Mouse (Mus musculus): Measurements from ENCODE around the gene Tmem176a. TPM values are rescaled to one million over a fixed set of nuclear protein-coding genes. Genes with fewer than 3 reads are reported as not detected.
"Not testable (repeated sequence)": the region's sequence is repeated elsewhere in the genome, so short reads cannot be mapped to it uniquely, and the experiment has no call there.

Tmem176a gene
- polyA plus RNA-seq, 1 experiment from 2014 or later = 16.4 TPM

GRCm38 (mm10) chr6:48866355-48866950, 25.7 kb downstream of the Tmem176a start:
- not testable (repeated sequence) for H3K27me3 ChIP-seq; H3K4me2 ChIP-seq (replicated peaks); H3K9ac ChIP-seq (replicated peaks); H3K36me3 ChIP-seq; H3K27ac ChIP-seq; ATAC-seq; H3K4me3 ChIP-seq (replicated peaks); H3K9me3 ChIP-seq
- peaks cover 21% of the 10 kb centered on the region for H3K4me1 ChIP-seq (replicated peaks)
- WGBS = 2% methylated on average over 1 of the region's 1 CpGs

- Histone ChIP-seq H3K27me3 (peaks cover 4% of the 10 kb centered on the region; the same call in 1 of the 2 replicates), H3K4me3 (replicated peaks) (no peak overlapping the region), H3K27ac (peak overlapping the region; percentile 69), H3K9ac (replicated peaks) (no peak overlapping the region), H3K4me2 (replicated peaks) (0 out of 2 replicates have a peak overlapping the region, but pooled peaks have one; percentile 9), H3K36me3 (no peaks in the 10 kb centered on the region), H3K9me3 (no peaks in the 10 kb centered on the region), H3K4me1 (replicated peaks) (peaks cover 21% of the 10 kb centered on the region)
- ATAC-seq = peak; percentile 55; the same call in 1 of the 2 replicates
- WGBS = 27% methylated on average over 4 of the region's 4 CpGs
Observed at GRCm38 (mm10) chr6:48867158-48867557, 26.4 kb downstream of the Tmem176a start.

- no peak overlapping the region for H3K4me3 ChIP-seq (replicated peaks)
- H3K27ac ChIP-seq = no peak overlapping the region
- peaks cover 21% of the 10 kb centered on the region for H3K4me1 ChIP-seq (replicated peaks)
- no peak for ATAC-seq
- H3K4me2 ChIP-seq (replicated peaks) = no peak overlapping the region
- H3K9me3 ChIP-seq = no peaks in the 10 kb centered on the region
- 92% methylated on average over 2 of the region's 2 CpGs for WGBS
- H3K27me3 ChIP-seq = peaks cover 4% of the 10 kb centered on the region; the same call in 1 of the 2 replicates
- H3K9ac ChIP-seq (replicated peaks) = no peak overlapping the region
- no peaks in the 10 kb centered on the region for H3K36me3 ChIP-seq
Observed at GRCm38 (mm10) chr6:48869774-48870173, 29.1 kb downstream of the Tmem176a start.

GRCm38 (mm10) chr6:48872596-48872995, 31.9 kb downstream of the Tmem176a start, which contains the start of gene Aoc1:
Gene Aoc1 (plus strand): TSS chr6:48872896.
- Histone ChIP-seq H3K4me2 (replicated peaks) (no peak within 1 kb of the TSS), H3K27me3 (peaks cover 4% of the 10 kb centered on the region; the same call in 1 of the 2 replicates), H3K36me3 (no peaks in the 10 kb centered on the region), H3K4me1 (replicated peaks) (peaks cover 2% of the 10 kb centered on the region), H3K9me3 (no peaks in the 10 kb centered on the region), H3K27ac (no peak within 1 kb of the TSS), H3K4me3 (replicated peaks) (no peak within 1 kb of the TSS), H3K9ac (replicated peaks) (no peak within 1 kb of the TSS)
- ATAC-seq = no peak
- WGBS = 91% methylated on average over 5 of the region's 5 CpGs

GRCm38 (mm10) chr6:48874576-48874975, 33.9 kb downstream of the Tmem176a start:
- Histone ChIP-seq H3K4me2 (replicated peaks) (no peak overlapping the region), H3K4me3 (replicated peaks) (no peak overlapping the region), H3K36me3 (no peaks in the 10 kb centered on the region), H3K27me3 (peaks cover under 1% of the 10 kb centered on the region; the same call in 1 of the 2 replicates), H3K9me3 (no peaks in the 10 kb centered on the region), H3K4me1 (replicated peaks) (no peaks in the 10 kb centered on the region), H3K9ac (replicated peaks) (no peak overlapping the region), H3K27ac (no peak overlapping the region)
- 85% methylated on average over 4 of the region's 4 CpGs for WGBS
- ATAC-seq = no peak

- H3K4me3 ChIP-seq (replicated peaks) = no peak overlapping the region
- 86% methylated on average over 6 of the region's 6 CpGs for WGBS
- H3K4me2 ChIP-seq (replicated peaks) = no peak overlapping the region
- no peak overlapping the region for H3K27ac ChIP-seq
- no peaks in the 10 kb centered on the region for H3K36me3 ChIP-seq
- no peak for ATAC-seq
- no peaks in the 10 kb centered on the region for H3K4me1 ChIP-seq (replicated peaks)
- no peaks in the 10 kb centered on the region for H3K9me3 ChIP-seq
- H3K9ac ChIP-seq (replicated peaks) = no peak overlapping the region
- H3K27me3 ChIP-seq = no peaks in the 10 kb centered on the region
Observed at GRCm38 (mm10) chr6:48875515-48875914, 34.8 kb downstream of the Tmem176a start.

GRCm38 (mm10) chr6:48876510-48877135, 35.9 kb downstream of the Tmem176a start:
- WGBS = 49% methylated on average over 5 of the region's 5 CpGs
- no peak for ATAC-seq
- H3K4me3 ChIP-seq (replicated peaks) = no peak overlapping the region

GRCm38 (mm10) chr6:48894203-48894602, 53.5 kb downstream of the Tmem176a start:
- H3K4me2 ChIP-seq (replicated peaks) = no peak overlapping the region
- H3K4me3 ChIP-seq (replicated peaks) = no peak overlapping the region
- no peaks in the 10 kb centered on the region for H3K4me1 ChIP-seq (replicated peaks)
- peaks cover 7% of the 10 kb centered on the region for H3K9me3 ChIP-seq
- no peak for ATAC-seq
- H3K27me3 ChIP-seq = no peaks in the 10 kb centered on the region
- 82% methylated on average over 4 of the region's 4 CpGs for WGBS
- no peaks in the 10 kb centered on the region for H3K36me3 ChIP-seq
- no peak overlapping the region for H3K27ac ChIP-seq
- no peak overlapping the region for H3K9ac ChIP-seq (replicated peaks)

More at GRCm38 (mm10) chr6:48876510-48877135, 35.9 kb downstream of the Tmem176a start:
- H3K4me2 ChIP-seq (replicated peaks) = no peak overlapping the region
- H3K4me1 ChIP-seq (replicated peaks) = no peaks in the 10 kb centered on the region
- H3K9ac ChIP-seq (replicated peaks) = no peak overlapping the region
- no peaks in the 10 kb centered on the region for H3K9me3 ChIP-seq
- no peak overlapping the region for H3K27ac ChIP-seq
- no peaks in the 10 kb centered on the region for H3K27me3 ChIP-seq
- no peaks in the 10 kb centered on the region for H3K36me3 ChIP-seq

- no peak overlapping the region for H3K27ac ChIP-seq
- no peak overlapping the region for H3K4me2 ChIP-seq (replicated peaks)
- 91% methylated on average over 8 of the region's 8 CpGs for WGBS
- no peaks in the 10 kb centered on the region for H3K27me3 ChIP-seq
- H3K4me1 ChIP-seq (replicated peaks) = no peaks in the 10 kb centered on the region
- no peak overlapping the region for H3K4me3 ChIP-seq (replicated peaks)
- peaks cover 7% of the 10 kb centered on the region for H3K9me3 ChIP-seq
- no peaks in the 10 kb centered on the region for H3K36me3 ChIP-seq
- ATAC-seq = no peak
- no peak overlapping the region for H3K9ac ChIP-seq (replicated peaks)
Observed at GRCm38 (mm10) chr6:48894938-48895818, 54.5 kb downstream of the Tmem176a start.

GRCm38 (mm10) chr6:48895941-48896340, 55.2 kb downstream of the Tmem176a start:
- H3K9me3 ChIP-seq = peaks cover 7% of the 10 kb centered on the region
- H3K36me3 ChIP-seq = no peaks in the 10 kb centered on the region
- ATAC-seq = no peak
- H3K27ac ChIP-seq = no peak overlapping the region
- no peak overlapping the region for H3K9ac ChIP-seq (replicated peaks)
- H3K4me3 ChIP-seq (replicated peaks) = no peak overlapping the region
- H3K27me3 ChIP-seq = no peaks in the 10 kb centered on the region
- no peak overlapping the region for H3K4me2 ChIP-seq (replicated peaks)
- 85% methylated on average over 5 of the region's 5 CpGs for WGBS
- H3K4me1 ChIP-seq (replicated peaks) = no peaks in the 10 kb centered on the region
